Mouse (Mus musculus): ENCODE results near the gene Col7a1. TPM values are rescaled to one million over a fixed set of nuclear protein-coding genes. Genes with fewer than 3 reads are reported as not detected.

The Col7a1 gene
- polyA plus RNA-seq, 1 experiment = 3.4 TPM

- H3K27me3 ChIP-seq (ENCODE audit: control insufficient read depth, insufficient read depth, low read length) = no peaks in the 10 kb centered on the region
- H3K36me3 ChIP-seq (ENCODE audit: control insufficient read depth, insufficient read depth, low read length) = peaks cover 3% of the 10 kb centered on the region
- no peak for TF ChIP-seq CTCF (IDR thresholded peaks at IDR 0.05; ENCODE audit: control insufficient read depth, insufficient read depth, insufficient replicate concordance, low read depth, low read length)
- TF ChIP-seq POLR2A (IDR thresholded peaks at IDR 0.05; ENCODE audit: control insufficient read depth, low read depth, low read length) = no peak
- H3K4me1 ChIP-seq (ENCODE audit: control insufficient read depth, insufficient read depth, low read length) = no peaks in the 10 kb centered on the region
- no peak overlapping the region for H3K27ac ChIP-seq (ENCODE audit: control insufficient read depth, insufficient read depth, low read depth, low read length)
- H3K4me3 ChIP-seq (ENCODE audit: control insufficient read depth, low read depth, low read length) = no peak overlapping the region
Measured at GRCm38 (mm10) chr9:109016973-109017604, 63.7 kb downstream of the Col7a1 start.

DNA sequence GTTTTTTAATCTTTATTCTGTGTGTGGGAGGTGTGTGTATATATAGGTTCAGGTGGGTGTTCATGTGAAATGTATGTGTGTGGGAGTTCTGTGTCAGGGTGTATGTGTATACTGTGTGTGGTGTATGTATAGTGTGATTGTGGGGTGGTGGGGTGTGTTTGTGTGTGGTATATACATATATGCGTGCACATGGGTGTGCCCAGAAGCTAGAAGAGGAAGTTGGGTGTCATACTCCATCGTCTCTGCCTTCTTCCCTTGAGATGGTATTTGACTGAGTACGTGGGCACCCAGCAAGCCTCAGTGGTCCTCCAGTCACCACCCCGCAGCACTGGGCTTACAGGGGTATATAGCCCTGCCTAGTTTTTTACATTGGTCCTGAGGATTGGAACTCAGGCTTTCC, 68.0 kb downstream of the Col7a1 start:
- Histone ChIP-seq H3K4me1 (ENCODE audit: control insufficient read depth, insufficient read depth, low read length) (no peaks in the 10 kb centered on the region), H3K36me3 (ENCODE audit: control insufficient read depth, insufficient read depth, low read length) (no peaks in the 10 kb centered on the region), H3K27ac (ENCODE audit: control insufficient read depth, insufficient read depth, low read depth, low read length) (no peak overlapping the region), H3K4me3 (ENCODE audit: control insufficient read depth, low read depth, low read length) (no peak overlapping the region), H3K27me3 (ENCODE audit: control insufficient read depth, insufficient read depth, low read length) (no peaks in the 10 kb centered on the region)
- TF ChIP-seq CTCF (IDR thresholded peaks at IDR 0.05; ENCODE audit: control insufficient read depth, insufficient read depth, insufficient replicate concordance, low read depth, low read length) (no peak), POLR2A (IDR thresholded peaks at IDR 0.05; ENCODE audit: control insufficient read depth, low read depth, low read length) (no peak)

DNA sequence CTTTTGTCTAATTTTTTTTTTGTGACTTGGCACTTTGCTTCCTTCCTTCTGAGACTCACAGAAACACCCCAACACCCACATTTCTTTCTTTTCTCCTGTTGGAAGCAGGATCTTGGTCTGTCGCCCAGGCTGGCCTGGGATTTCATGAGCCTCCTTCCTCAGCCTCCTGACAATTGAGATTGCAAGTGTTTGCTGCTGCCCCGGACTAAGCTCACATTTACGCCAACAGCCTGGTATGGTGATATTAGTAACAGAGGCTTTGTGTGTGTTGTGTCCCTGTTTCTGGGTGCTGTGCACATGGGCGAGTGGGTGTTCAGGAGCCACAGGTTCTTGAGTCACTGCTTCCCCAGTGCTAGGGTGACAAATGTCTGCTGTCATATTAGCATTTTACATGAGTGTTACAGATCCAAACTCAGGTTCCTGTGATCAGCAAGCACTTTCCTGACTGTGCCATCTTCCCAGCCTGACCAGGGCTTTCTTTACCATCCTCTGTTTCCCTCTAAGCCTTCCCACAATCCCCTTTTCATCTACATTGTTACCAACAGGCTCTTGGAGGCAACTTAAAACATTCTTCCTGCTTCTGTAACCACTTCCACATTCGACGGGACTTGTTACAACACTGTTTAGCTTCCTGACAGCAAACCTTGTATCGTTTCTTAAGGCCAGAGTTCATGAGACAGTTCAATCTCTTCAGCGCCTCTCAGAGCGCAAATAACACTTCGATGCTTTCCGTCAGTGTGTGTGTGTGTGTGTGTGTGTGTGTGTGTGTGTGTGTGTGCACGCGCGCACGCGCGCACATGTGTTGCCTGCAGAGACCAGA, 69.7 kb downstream of the Col7a1 start:
- no peak overlapping the region for H3K4me3 ChIP-seq (ENCODE audit: control insufficient read depth, low read depth, low read length)
- H3K4me1 ChIP-seq (ENCODE audit: control insufficient read depth, insufficient read depth, low read length) = no peaks in the 10 kb centered on the region
- no peak overlapping the region for H3K27ac ChIP-seq (ENCODE audit: control insufficient read depth, insufficient read depth, low read depth, low read length)
- no peak for TF ChIP-seq CTCF (IDR thresholded peaks at IDR 0.05; ENCODE audit: control insufficient read depth, insufficient read depth, insufficient replicate concordance, low read depth, low read length)
- no peak for TF ChIP-seq POLR2A (IDR thresholded peaks at IDR 0.05; ENCODE audit: control insufficient read depth, low read depth, low read length)
- no peaks in the 10 kb centered on the region for H3K27me3 ChIP-seq (ENCODE audit: control insufficient read depth, insufficient read depth, low read length)
- no peaks in the 10 kb centered on the region for H3K36me3 ChIP-seq (ENCODE audit: control insufficient read depth, insufficient read depth, low read length)

DNA sequence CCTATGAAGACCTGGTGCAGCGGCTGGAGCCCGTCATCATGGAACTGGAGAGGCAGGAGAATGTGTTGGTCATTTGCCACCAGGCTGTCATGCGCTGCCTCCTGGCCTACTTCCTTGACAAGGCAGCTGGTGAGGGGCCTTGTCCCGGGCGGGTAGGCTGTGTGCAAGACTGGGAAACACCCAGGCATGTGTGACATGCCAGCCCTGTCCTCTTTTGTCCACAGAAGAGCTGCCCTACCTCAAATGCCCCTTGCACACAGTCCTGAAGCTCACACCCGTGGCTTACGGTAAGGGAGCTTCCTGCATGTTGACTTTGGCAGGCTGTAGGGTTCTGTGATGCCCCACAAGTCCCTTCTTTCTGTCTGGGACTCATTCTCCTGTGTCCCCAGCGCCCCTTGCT, 74.1 kb downstream of the Col7a1 start:
- no peaks in the 10 kb centered on the region for H3K4me1 ChIP-seq (ENCODE audit: control insufficient read depth, insufficient read depth, low read length)
- H3K27me3 ChIP-seq (ENCODE audit: control insufficient read depth, insufficient read depth, low read length) = no peaks in the 10 kb centered on the region
- TF ChIP-seq POLR2A (IDR thresholded peaks at IDR 0.05; ENCODE audit: control insufficient read depth, low read depth, low read length) (no peak), CTCF (IDR thresholded peaks at IDR 0.05; ENCODE audit: control insufficient read depth, insufficient read depth, insufficient replicate concordance, low read depth, low read length) (no peak)
- no peaks in the 10 kb centered on the region for H3K36me3 ChIP-seq (ENCODE audit: control insufficient read depth, insufficient read depth, low read length)
- H3K4me3 ChIP-seq (ENCODE audit: control insufficient read depth, low read depth, low read length) = no peak overlapping the region
- no peak overlapping the region for H3K27ac ChIP-seq (ENCODE audit: control insufficient read depth, insufficient read depth, low read depth, low read length)

DNA sequence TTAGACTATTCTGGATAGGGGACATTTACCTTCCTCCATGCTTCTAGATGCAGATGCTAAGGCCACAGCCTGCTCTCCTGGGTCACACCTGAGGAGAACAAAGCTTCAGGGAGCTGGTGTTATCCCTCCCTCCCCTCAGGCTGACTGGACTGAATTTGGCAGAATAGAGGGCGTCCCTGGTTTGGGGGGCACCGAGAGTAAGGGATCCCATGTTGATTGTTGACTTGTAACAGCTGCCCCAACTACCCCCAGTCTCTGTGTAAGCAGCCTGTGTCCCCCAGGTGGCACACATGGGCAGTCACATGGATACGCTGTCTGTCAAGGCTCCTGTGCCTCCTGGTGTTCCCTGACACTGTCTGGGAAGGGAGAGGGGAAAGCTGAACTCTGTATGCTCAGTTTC, 75.0 kb downstream of the Col7a1 start:
- Histone ChIP-seq H3K27ac (ENCODE audit: control insufficient read depth, insufficient read depth, low read depth, low read length) (no peak overlapping the region), H3K36me3 (ENCODE audit: control insufficient read depth, insufficient read depth, low read length) (no peaks in the 10 kb centered on the region), H3K4me1 (ENCODE audit: control insufficient read depth, insufficient read depth, low read length) (no peaks in the 10 kb centered on the region), H3K27me3 (ENCODE audit: control insufficient read depth, insufficient read depth, low read length) (no peaks in the 10 kb centered on the region), H3K4me3 (ENCODE audit: control insufficient read depth, low read depth, low read length) (no peak overlapping the region)
- TF ChIP-seq CTCF (IDR thresholded peaks at IDR 0.05; ENCODE audit: control insufficient read depth, insufficient read depth, insufficient replicate concordance, low read depth, low read length) = no peak
- no peak for TF ChIP-seq POLR2A (IDR thresholded peaks at IDR 0.05; ENCODE audit: control insufficient read depth, low read depth, low read length)

DNA sequence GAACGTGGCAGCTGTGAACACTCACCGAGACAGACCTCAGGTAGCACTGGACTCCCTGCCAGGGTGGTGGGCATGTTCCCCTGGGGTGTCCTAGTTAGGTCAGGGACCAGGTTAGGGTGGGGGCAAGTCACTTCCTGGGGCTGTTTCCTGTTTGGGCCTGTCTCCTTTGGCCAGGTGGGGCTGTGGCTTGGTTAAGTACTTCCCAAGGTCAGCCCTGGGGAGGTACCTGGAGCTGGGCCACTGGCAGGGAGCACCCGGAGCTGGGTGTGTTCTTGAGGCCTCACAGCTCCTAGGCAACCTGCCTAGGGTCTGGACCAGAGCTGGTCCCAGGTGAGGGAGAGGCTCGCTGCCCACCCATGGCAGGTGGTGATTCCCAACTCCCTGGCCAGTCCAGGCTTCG, 75.5 kb downstream of the Col7a1 start:
- no peaks in the 10 kb centered on the region for H3K4me1 ChIP-seq (ENCODE audit: control insufficient read depth, insufficient read depth, low read length)
- no peaks in the 10 kb centered on the region for H3K27me3 ChIP-seq (ENCODE audit: control insufficient read depth, insufficient read depth, low read length)
- no peak overlapping the region for H3K27ac ChIP-seq (ENCODE audit: control insufficient read depth, insufficient read depth, low read depth, low read length)
- H3K4me3 ChIP-seq (ENCODE audit: control insufficient read depth, low read depth, low read length) = no peak overlapping the region
- TF ChIP-seq CTCF (IDR thresholded peaks at IDR 0.05; ENCODE audit: control insufficient read depth, insufficient read depth, insufficient replicate concordance, low read depth, low read length) = no peak
- TF ChIP-seq POLR2A (IDR thresholded peaks at IDR 0.05; ENCODE audit: control insufficient read depth, low read depth, low read length) = no peak
- no peaks in the 10 kb centered on the region for H3K36me3 ChIP-seq (ENCODE audit: control insufficient read depth, insufficient read depth, low read length)

- Histone ChIP-seq H3K4me1 (ENCODE audit: control insufficient read depth, insufficient read depth, low read length) (no peaks in the 10 kb centered on the region), H3K27me3 (ENCODE audit: control insufficient read depth, insufficient read depth, low read length) (no peaks in the 10 kb centered on the region), H3K27ac (ENCODE audit: control insufficient read depth, insufficient read depth, low read depth, low read length) (no peak overlapping the region), H3K36me3 (ENCODE audit: control insufficient read depth, insufficient read depth, low read length) (no peaks in the 10 kb centered on the region), H3K4me3 (ENCODE audit: control insufficient read depth, low read depth, low read length) (no peak overlapping the region)
- TF ChIP-seq POLR2A (IDR thresholded peaks at IDR 0.05; ENCODE audit: control insufficient read depth, low read depth, low read length) (no peak), CTCF (IDR thresholded peaks at IDR 0.05; ENCODE audit: control insufficient read depth, insufficient read depth, insufficient replicate concordance, low read depth, low read length) (no peak)
Measured at GRCm38 (mm10) chr9:109030312-109030711, 76.9 kb downstream of the Col7a1 start.

Measured in testis, adult 2 months (tissue).